31 mouse cellular contexts compared by ENCODE assay signal in genomic region chr2:121518106-121518505, GRCm38 (mm10).
"Had no signal": no experiment of that assay in that cellular context is flagged by ENCODE, and none has a peak within 500 bp of the region (broad histone marks: within the 10 kb centered on the region; RNA-seq: fewer than 3 reads in every experiment).

No protein-coding gene starts in this region.

- H3K4me2 ChIP-seq: limb, embryonic 12.5 days; limb, embryonic 13.5 days; limb, embryonic 15.5 days; liver, embryonic 11.5 days; liver, embryonic 12.5 days; liver, embryonic 13.5 days; liver, embryonic 15.5 days; lung, embryonic 14.5 days; lung, embryonic 15.5 days; midbrain, embryonic 12.5 days; midbrain, embryonic 15.5 days; neural tube, embryonic 12.5 days had no signal

- H3K9ac ChIP-seq: limb, embryonic 12.5 days; limb, embryonic 13.5 days; limb, embryonic 15.5 days; liver, embryonic 12.5 days; liver, embryonic 13.5 days; liver, embryonic 14.5 days; liver, embryonic 15.5 days; liver, postnatal 0 days; lung, embryonic 14.5 days; lung, embryonic 15.5 days; midbrain, embryonic 12.5 days; midbrain, embryonic 15.5 days; neural tube, embryonic 12.5 days had no signal

- H3K9me3 ChIP-seq: limb, embryonic 10.5 days; limb, embryonic 12.5 days; limb, embryonic 13.5 days; limb, embryonic 15.5 days; liver, embryonic 12.5 days; liver, embryonic 13.5 days; liver, embryonic 15.5 days; lung, embryonic 15.5 days; megakaryocyte, embryonic 14.5 days; midbrain, embryonic 10.5 days; midbrain, embryonic 12.5 days; midbrain, embryonic 15.5 days; neural tube, embryonic 12.5 days had no signal

- H3K27ac ChIP-seq: left cerebral cortex, adult 2 months; limb, embryonic 10.5 days; limb, embryonic 12.5 days; limb, embryonic 13.5 days; limb, embryonic 15.5 days; liver, embryonic 12.5 days; liver, embryonic 13.5 days; liver, embryonic 14.5 days; liver, embryonic 15.5 days; lung, embryonic 15.5 days; macrophage; midbrain, embryonic 10.5 days; midbrain, embryonic 12.5 days; midbrain, embryonic 15.5 days; neural tube, embryonic 12.5 days had no signal

- H3K36me3 ChIP-seq: midbrain, embryonic 15.5 days had no signal

- H3K27me3 ChIP-seq: limb, embryonic 12.5 days; limb, embryonic 13.5 days; limb, embryonic 15.5 days; liver, embryonic 12.5 days; liver, embryonic 13.5 days; liver, embryonic 15.5 days; lung, embryonic 15.5 days; megakaryocyte, embryonic 14.5 days; midbrain, embryonic 12.5 days; midbrain, embryonic 15.5 days; neural tube, embryonic 12.5 days had no signal

- DNase-seq: left cerebral cortex, postnatal 4 days; liver; liver, embryonic 13.5 days; liver, postnatal 0 days; lung, adult 18-20 months; lung, adult 2 months; lung, embryonic 14.5 days; lung, postnatal 10 days; lung, postnatal 14 days; lung, postnatal 36 days; lung, postnatal 4 days; midbrain, embryonic 14.5 days had no signal

- H3K4me3 ChIP-seq: left cerebral cortex, adult 2 months; limb, embryonic 10.5 days; limb, embryonic 12.5 days; limb, embryonic 13.5 days; limb, embryonic 15.5 days; liver, embryonic 12.5 days; liver, embryonic 13.5 days; liver, embryonic 15.5 days; lung, embryonic 15.5 days; megakaryocyte, embryonic 14.5 days; midbrain, embryonic 10.5 days; midbrain, embryonic 12.5 days; midbrain, embryonic 15.5 days; myocyte; neural tube, embryonic 12.5 days had no signal

- ATAC-seq: liver, embryonic 12.5 days; liver, postnatal 0 days; lung, postnatal 0 days; midbrain, embryonic 15.5 days; midbrain, embryonic 16.5 days had no signal

- H3K4me1 ChIP-seq: limb, embryonic 10.5 days; limb, embryonic 12.5 days; limb, embryonic 13.5 days; limb, embryonic 15.5 days; liver, embryonic 13.5 days; lung, embryonic 15.5 days; midbrain, embryonic 10.5 days; midbrain, embryonic 12.5 days; midbrain, embryonic 15.5 days; neural tube, embryonic 12.5 days had no signal
